Mouse (Mus musculus): Measurements from ENCODE around the gene Klhl10. TPM values are rescaled to one million over a fixed set of nuclear protein-coding genes. Genes with fewer than 3 reads are reported as not detected.

Gene Klhl10
- total and polyA plus RNA-seq, 2 experiments from 2014 or later, result 0.34 TPM; not detected in 1

GRCm38 (mm10) chr11:100484461-100484860, 42.7 kb downstream of the Klhl10 start:
- Histone ChIP-seq H3K4me3 (ENCODE audit: low read depth, low read length) (no peak overlapping the region), H3K27me3 (ENCODE audit: control insufficient read depth, insufficient read depth, low read length) (no peaks in the 10 kb centered on the region), H3K4me2 (ENCODE audit: low read depth, low read length) (no peak overlapping the region), H3K4me1 (ENCODE audit: control insufficient read depth, insufficient read depth) (no peaks in the 10 kb centered on the region), H3K9ac (replicated peaks; ENCODE audit: low read depth, low read length) (no peak overlapping the region), H3K9me3 (replicated peaks; ENCODE audit: control insufficient read depth, low read length) (no peaks in the 10 kb centered on the region), H3K27ac (ENCODE audit: low read depth) (no peak overlapping the region), H3K36me3 (replicated peaks; ENCODE audit: control insufficient read depth, insufficient read depth, low read length) (peaks cover 81% of the 10 kb centered on the region)
- DNase-seq (ENCODE audit: low spot score) (no peak), ATAC-seq (ENCODE audit: insufficient read depth, low read depth) (no peak)
- WGBS, result 89% methylated on average over 3 of the region's 3 CpGs
- no peak for TF ChIP-seq EP300 (IDR thresholded peaks at IDR 0.05; ENCODE audit: low read depth)
- no peak for TF ChIP-seq CTCF (IDR thresholded peaks at IDR 0.05; ENCODE audit: low read depth)

GRCm38 (mm10) chr11:100485801-100486538, 44.3 kb downstream of the Klhl10 start:
- no peaks in the 10 kb centered on the region for H3K4me1 ChIP-seq (ENCODE audit: control insufficient read depth, insufficient read depth)
- H3K9me3 ChIP-seq (replicated peaks; ENCODE audit: control insufficient read depth, low read length), result no peaks in the 10 kb centered on the region
- H3K9ac ChIP-seq (replicated peaks; ENCODE audit: low read depth, low read length), result no peak overlapping the region
- peak; percentile 44; the same call in 1 of the 2 replicates for ATAC-seq (ENCODE audit: insufficient read depth, low read depth)
- peaks cover 82% of the 10 kb centered on the region for H3K36me3 ChIP-seq (replicated peaks; ENCODE audit: control insufficient read depth, insufficient read depth, low read length)
- TF ChIP-seq EP300 (IDR thresholded peaks at IDR 0.05; ENCODE audit: low read depth), result no peak
- peak; percentile 57 for TF ChIP-seq CTCF (IDR thresholded peaks at IDR 0.05; ENCODE audit: low read depth)
- no peak overlapping the region for H3K27ac ChIP-seq (ENCODE audit: low read depth)
- 87% methylated on average over 8 of the region's 8 CpGs for WGBS
- no peak overlapping the region for H3K4me2 ChIP-seq (ENCODE audit: low read depth, low read length)
- no peaks in the 10 kb centered on the region for H3K27me3 ChIP-seq (ENCODE audit: control insufficient read depth, insufficient read depth, low read length)
- DNase-seq (ENCODE audit: low spot score), result peak; percentile 53
- H3K4me3 ChIP-seq (ENCODE audit: low read depth, low read length), result no peak overlapping the region

GRCm38 (mm10) chr11:100490951-100491350, 49.2 kb downstream of the Klhl10 start:
- H3K9me3 ChIP-seq (replicated peaks; ENCODE audit: control insufficient read depth, low read length), result no peaks in the 10 kb centered on the region
- no peak overlapping the region for H3K9ac ChIP-seq (replicated peaks; ENCODE audit: low read depth, low read length)
- H3K4me2 ChIP-seq (ENCODE audit: low read depth, low read length), result no peak overlapping the region
- DNase-seq (ENCODE audit: low spot score) (no peak), ATAC-seq (ENCODE audit: insufficient read depth, low read depth) (no peak)
- no peaks in the 10 kb centered on the region for H3K27me3 ChIP-seq (ENCODE audit: control insufficient read depth, insufficient read depth, low read length)
- H3K4me1 ChIP-seq (ENCODE audit: control insufficient read depth, insufficient read depth), result no peaks in the 10 kb centered on the region
- H3K27ac ChIP-seq (ENCODE audit: low read depth), result no peak overlapping the region
- H3K36me3 ChIP-seq (replicated peaks; ENCODE audit: control insufficient read depth, insufficient read depth, low read length), result peaks cover 89% of the 10 kb centered on the region
- 93% methylated on average over 6 of the region's 6 CpGs for WGBS
- TF ChIP-seq EP300 (IDR thresholded peaks at IDR 0.05; ENCODE audit: low read depth) (no peak), CTCF (IDR thresholded peaks at IDR 0.05; ENCODE audit: low read depth) (peak; percentile 11; the same call in 1 of the 2 replicates)
- no peak overlapping the region for H3K4me3 ChIP-seq (ENCODE audit: low read depth, low read length)

GRCm38 (mm10) chr11:100493771-100494170, 52.1 kb downstream of the Klhl10 start:
- Histone ChIP-seq H3K4me3 (ENCODE audit: low read depth, low read length) (no peak overlapping the region), H3K4me1 (ENCODE audit: control insufficient read depth, insufficient read depth) (no peaks in the 10 kb centered on the region), H3K9ac (replicated peaks; ENCODE audit: low read depth, low read length) (no peak overlapping the region), H3K9me3 (replicated peaks; ENCODE audit: control insufficient read depth, low read length) (no peaks in the 10 kb centered on the region), H3K27ac (ENCODE audit: low read depth) (no peak overlapping the region), H3K36me3 (replicated peaks; ENCODE audit: control insufficient read depth, insufficient read depth, low read length) (peaks cover 95% of the 10 kb centered on the region), H3K27me3 (ENCODE audit: control insufficient read depth, insufficient read depth, low read length) (no peaks in the 10 kb centered on the region), H3K4me2 (ENCODE audit: low read depth, low read length) (no peak overlapping the region)
- no peak for DNase-seq (ENCODE audit: low spot score)
- 94% methylated on average over 12 of the region's 12 CpGs for WGBS
- no peak for ATAC-seq (ENCODE audit: insufficient read depth, low read depth)
- TF ChIP-seq EP300 (IDR thresholded peaks at IDR 0.05; ENCODE audit: low read depth) (no peak), CTCF (IDR thresholded peaks at IDR 0.05; ENCODE audit: low read depth) (no peak)

- Histone ChIP-seq H3K9me3 (replicated peaks; ENCODE audit: control insufficient read depth, low read length) (no peaks in the 10 kb centered on the region), H3K27ac (ENCODE audit: low read depth) (no peak overlapping the region), H3K27me3 (ENCODE audit: control insufficient read depth, insufficient read depth, low read length) (no peaks in the 10 kb centered on the region), H3K4me2 (ENCODE audit: low read depth, low read length) (no peak overlapping the region), H3K4me1 (ENCODE audit: control insufficient read depth, insufficient read depth) (no peaks in the 10 kb centered on the region), H3K9ac (replicated peaks; ENCODE audit: low read depth, low read length) (no peak overlapping the region), H3K4me3 (ENCODE audit: low read depth, low read length) (no peak overlapping the region), H3K36me3 (replicated peaks; ENCODE audit: control insufficient read depth, insufficient read depth, low read length) (peaks cover 85% of the 10 kb centered on the region)
- no peak for TF ChIP-seq CTCF (IDR thresholded peaks at IDR 0.05; ENCODE audit: low read depth)
- TF ChIP-seq EP300 (IDR thresholded peaks at IDR 0.05; ENCODE audit: low read depth), result no peak
- DNase-seq (ENCODE audit: low spot score) (no peak), ATAC-seq (ENCODE audit: insufficient read depth, low read depth) (no peak)
- 76% methylated on average over 3 of the region's 3 CpGs for WGBS
Measured at GRCm38 (mm10) chr11:100500241-100500640, 58.5 kb downstream of the Klhl10 start.

- H3K4me2 ChIP-seq (ENCODE audit: low read depth, low read length), result no peak overlapping the region
- no peak overlapping the region for H3K27ac ChIP-seq (ENCODE audit: low read depth)
- H3K36me3 ChIP-seq (replicated peaks; ENCODE audit: control insufficient read depth, insufficient read depth, low read length), result peaks cover 83% of the 10 kb centered on the region
- no peak for TF ChIP-seq EP300 (IDR thresholded peaks at IDR 0.05; ENCODE audit: low read depth)
- TF ChIP-seq CTCF (IDR thresholded peaks at IDR 0.05; ENCODE audit: low read depth), result no peak
- no peak for DNase-seq (ENCODE audit: low spot score)
- H3K27me3 ChIP-seq (ENCODE audit: control insufficient read depth, insufficient read depth, low read length), result no peaks in the 10 kb centered on the region
- ATAC-seq (ENCODE audit: insufficient read depth, low read depth), result no peak
- H3K9ac ChIP-seq (replicated peaks; ENCODE audit: low read depth, low read length), result no peak overlapping the region
- no peak overlapping the region for H3K4me3 ChIP-seq (ENCODE audit: low read depth, low read length)
- no peaks in the 10 kb centered on the region for H3K9me3 ChIP-seq (replicated peaks; ENCODE audit: control insufficient read depth, low read length)
- no peaks in the 10 kb centered on the region for H3K4me1 ChIP-seq (ENCODE audit: control insufficient read depth, insufficient read depth)
- WGBS, result 88% methylated on average over 7 of the region's 7 CpGs
Measured at GRCm38 (mm10) chr11:100500651-100501050, 58.9 kb downstream of the Klhl10 start.

Data from heart, postnatal 0 days (tissue).